Mouse (Mus musculus): ENCODE results near the gene Dennd2d. TPM values are rescaled to one million over a fixed set of nuclear protein-coding genes. Genes with fewer than 3 reads are reported as not detected.

Dennd2d gene
- polyA plus RNA-seq, 1 experiment from 2014 or later = 0.42 TPM

DNA sequence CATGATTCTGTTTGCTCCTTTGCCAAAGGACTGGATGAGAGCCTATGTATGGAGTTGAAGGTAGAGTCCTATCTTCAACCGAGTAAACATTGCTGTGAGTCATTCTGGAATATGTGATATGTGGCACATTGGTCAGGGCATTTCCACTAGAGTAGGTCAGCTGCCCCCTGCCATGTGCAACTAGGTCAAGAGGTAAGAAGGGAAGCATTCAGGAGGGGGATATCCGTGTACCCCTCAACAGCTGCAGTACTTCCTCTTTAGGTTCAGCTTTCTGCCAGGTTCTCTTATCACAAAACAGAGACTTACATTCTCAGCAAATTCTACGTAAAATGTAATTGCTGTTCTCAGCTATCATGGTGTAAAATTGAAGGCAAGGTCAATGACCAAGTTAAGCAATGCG is 8.0 kb upstream of the Dennd2d start:
- no peak overlapping the region for H3K9ac ChIP-seq (replicated peaks; ENCODE audit: low read depth, low read length)
- no peak overlapping the region for H3K27ac ChIP-seq (ENCODE audit: low read depth, low read length)
- no peak for ATAC-seq (ENCODE audit: low read depth)
- H3K27me3 ChIP-seq (ENCODE audit: control insufficient read depth, insufficient read depth, low read length) = no peaks in the 10 kb centered on the region
- no peak overlapping the region for H3K4me2 ChIP-seq (ENCODE audit: low read depth, low read length)
- H3K36me3 ChIP-seq (ENCODE audit: control insufficient read depth, insufficient read depth, low read length) = no peaks in the 10 kb centered on the region
- 93% methylated on average over 4 of the region's 4 CpGs for WGBS
- no peaks in the 10 kb centered on the region for H3K4me1 ChIP-seq (ENCODE audit: control insufficient read depth, insufficient read depth, low read length)
- H3K4me3 ChIP-seq (ENCODE audit: low read depth, low read length) = no peak overlapping the region
- no peaks in the 10 kb centered on the region for H3K9me3 ChIP-seq (ENCODE audit: control insufficient read depth, low read length)

DNA sequence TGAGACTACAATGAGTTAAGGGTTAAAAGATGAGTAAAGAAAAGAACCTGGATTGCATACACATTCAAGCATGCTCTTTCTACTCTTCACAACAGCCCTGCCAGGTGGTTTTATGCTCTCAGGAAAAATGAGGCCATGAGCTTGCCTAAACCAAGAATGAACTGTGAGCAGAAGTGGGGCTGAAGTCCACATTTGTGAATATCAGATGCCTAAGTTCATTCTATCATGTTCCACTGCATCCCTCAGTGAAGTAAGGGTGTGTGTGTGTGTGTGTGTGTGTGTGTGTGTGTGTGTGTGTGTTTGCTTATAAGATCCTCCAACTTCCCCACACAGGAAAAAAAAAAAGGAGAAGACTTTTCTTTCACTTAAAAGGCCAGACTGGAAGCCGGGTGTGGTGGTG is 5.3 kb upstream of the Dennd2d start:
- no peak for ATAC-seq (ENCODE audit: low read depth)
- Histone ChIP-seq H3K4me3 (ENCODE audit: low read depth, low read length) (no peak overlapping the region), H3K9me3 (ENCODE audit: control insufficient read depth, low read length) (no peaks in the 10 kb centered on the region), H3K4me1 (ENCODE audit: control insufficient read depth, insufficient read depth, low read length) (no peaks in the 10 kb centered on the region), H3K36me3 (ENCODE audit: control insufficient read depth, insufficient read depth, low read length) (no peaks in the 10 kb centered on the region), H3K27me3 (ENCODE audit: control insufficient read depth, insufficient read depth, low read length) (no peaks in the 10 kb centered on the region), H3K9ac (replicated peaks; ENCODE audit: low read depth, low read length) (no peak overlapping the region), H3K4me2 (ENCODE audit: low read depth, low read length) (no peak overlapping the region), H3K27ac (ENCODE audit: low read depth, low read length) (no peak overlapping the region)
- WGBS = 100% methylated on average over 1 of the region's 1 CpGs

DNA sequence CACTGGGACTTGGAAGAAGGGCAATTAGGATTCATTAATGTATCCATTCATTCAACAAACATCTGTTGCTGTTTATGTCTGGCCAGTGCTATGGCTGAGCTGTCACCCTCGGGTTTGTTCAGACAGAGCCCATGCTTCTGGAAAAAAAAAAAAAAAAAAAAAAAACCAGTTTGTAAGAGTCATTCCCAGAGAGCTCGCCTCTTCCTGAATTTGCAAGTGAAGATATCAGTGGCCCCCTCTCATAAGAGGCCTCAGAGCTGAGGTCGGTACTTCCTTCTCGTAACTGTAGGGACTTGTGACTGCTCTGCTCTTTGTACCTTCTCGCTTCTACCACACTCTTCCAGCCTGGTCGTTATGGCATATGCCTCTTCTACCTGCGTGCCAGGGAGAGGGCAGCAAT is 1.1 kb downstream of the Dennd2d start:
- no peak for ATAC-seq (ENCODE audit: low read depth)
- H3K27ac ChIP-seq (ENCODE audit: low read depth, low read length) = no peak overlapping the region
- 76% methylated on average over 7 of the region's 7 CpGs for WGBS
- H3K4me1 ChIP-seq (ENCODE audit: control insufficient read depth, insufficient read depth, low read length) = peaks cover 5% of the 10 kb centered on the region; the same call in 1 of the 2 replicates
- H3K9ac ChIP-seq (replicated peaks; ENCODE audit: low read depth, low read length) = no peak overlapping the region
- H3K9me3 ChIP-seq (ENCODE audit: control insufficient read depth, low read length) = no peaks in the 10 kb centered on the region
- H3K4me2 ChIP-seq (ENCODE audit: low read depth, low read length) = no peak overlapping the region
- H3K4me3 ChIP-seq (ENCODE audit: low read depth, low read length) = no peak overlapping the region
- H3K36me3 ChIP-seq (ENCODE audit: control insufficient read depth, insufficient read depth, low read length) = no peaks in the 10 kb centered on the region
- 0 out of 2 replicates have a peak, but pooled peaks cover 5% of the 10 kb centered on the region for H3K27me3 ChIP-seq (ENCODE audit: control insufficient read depth, insufficient read depth, low read length)

DNA sequence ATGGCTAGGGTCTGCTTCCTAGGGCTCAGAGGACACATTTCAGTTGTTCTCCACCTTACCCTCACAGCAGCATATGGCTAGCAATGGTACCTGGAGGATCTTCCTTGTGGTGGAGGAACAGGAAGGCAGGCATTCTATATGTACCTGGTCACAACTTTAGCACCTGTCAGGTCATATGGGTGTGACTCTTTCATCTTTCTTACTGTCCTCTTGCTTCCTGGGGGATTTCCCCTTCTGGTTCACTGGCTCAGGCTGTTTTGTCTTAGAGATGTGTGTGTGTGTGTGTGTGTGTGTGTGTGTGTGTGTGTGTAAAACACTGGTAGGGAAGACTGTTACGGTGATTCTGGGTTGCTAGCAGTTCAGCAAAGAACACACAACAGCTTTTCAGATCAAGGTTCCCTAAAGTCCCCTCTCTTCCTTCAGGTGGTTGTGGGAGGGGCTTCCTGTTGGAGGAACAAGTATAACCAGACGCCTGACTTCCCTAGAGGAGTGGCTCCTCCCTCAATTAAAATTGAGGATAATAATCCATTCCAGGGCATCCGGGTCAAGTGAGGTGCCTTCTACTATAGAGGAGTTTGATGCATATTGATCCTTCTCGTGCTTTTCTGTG is 1.7 kb downstream of the Dennd2d start:
- Histone ChIP-seq H3K4me2 (ENCODE audit: low read depth, low read length) (no peak overlapping the region), H3K4me1 (ENCODE audit: control insufficient read depth, insufficient read depth, low read length) (peaks cover 5% of the 10 kb centered on the region; the same call in 1 of the 2 replicates), H3K9me3 (ENCODE audit: control insufficient read depth, low read length) (no peaks in the 10 kb centered on the region), H3K27me3 (ENCODE audit: control insufficient read depth, insufficient read depth, low read length) (0 out of 2 replicates have a peak, but pooled peaks cover 5% of the 10 kb centered on the region), H3K27ac (ENCODE audit: low read depth, low read length) (no peak overlapping the region), H3K36me3 (ENCODE audit: control insufficient read depth, insufficient read depth, low read length) (no peaks in the 10 kb centered on the region), H3K4me3 (ENCODE audit: low read depth, low read length) (no peak overlapping the region), H3K9ac (replicated peaks; ENCODE audit: low read depth, low read length) (no peak overlapping the region)
- 82% methylated on average over 4 of the region's 4 CpGs for WGBS
- ATAC-seq (ENCODE audit: low read depth) = no peak

DNA sequence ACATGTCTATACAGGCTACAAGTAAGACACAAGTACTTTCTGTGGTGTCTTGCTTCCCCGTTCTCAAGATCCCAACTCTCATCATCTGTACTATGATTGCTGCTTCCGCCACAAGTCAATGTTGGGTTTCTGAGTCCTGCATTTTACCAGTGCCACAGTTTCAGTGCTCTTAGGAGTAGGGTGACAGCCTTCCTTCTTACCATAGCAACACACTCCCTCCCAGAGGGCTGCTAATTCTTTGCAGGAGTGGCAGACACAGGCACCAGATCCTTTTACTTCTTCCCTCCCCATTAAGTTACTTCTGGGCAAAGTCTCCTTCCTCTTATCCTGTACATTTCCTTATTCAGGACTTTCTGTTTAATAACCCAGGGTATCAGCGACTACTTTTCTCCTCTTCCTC is 2.7 kb downstream of the Dennd2d start:
- H3K36me3 ChIP-seq (ENCODE audit: control insufficient read depth, insufficient read depth, low read length) = no peaks in the 10 kb centered on the region
- ATAC-seq (ENCODE audit: low read depth) = no peak
- H3K9me3 ChIP-seq (ENCODE audit: control insufficient read depth, low read length) = no peaks in the 10 kb centered on the region
- no peak overlapping the region for H3K9ac ChIP-seq (replicated peaks; ENCODE audit: low read depth, low read length)
- H3K27me3 ChIP-seq (ENCODE audit: control insufficient read depth, insufficient read depth, low read length) = 0 out of 2 replicates have a peak, but pooled peaks cover 5% of the 10 kb centered on the region
- peaks cover 5% of the 10 kb centered on the region; the same call in 1 of the 2 replicates for H3K4me1 ChIP-seq (ENCODE audit: control insufficient read depth, insufficient read depth, low read length)
- WGBS = 97% methylated on average over 3 of the region's 3 CpGs
- H3K4me2 ChIP-seq (ENCODE audit: low read depth, low read length) = no peak overlapping the region
- no peak overlapping the region for H3K27ac ChIP-seq (ENCODE audit: low read depth, low read length)
- H3K4me3 ChIP-seq (ENCODE audit: low read depth, low read length) = no peak overlapping the region

DNA sequence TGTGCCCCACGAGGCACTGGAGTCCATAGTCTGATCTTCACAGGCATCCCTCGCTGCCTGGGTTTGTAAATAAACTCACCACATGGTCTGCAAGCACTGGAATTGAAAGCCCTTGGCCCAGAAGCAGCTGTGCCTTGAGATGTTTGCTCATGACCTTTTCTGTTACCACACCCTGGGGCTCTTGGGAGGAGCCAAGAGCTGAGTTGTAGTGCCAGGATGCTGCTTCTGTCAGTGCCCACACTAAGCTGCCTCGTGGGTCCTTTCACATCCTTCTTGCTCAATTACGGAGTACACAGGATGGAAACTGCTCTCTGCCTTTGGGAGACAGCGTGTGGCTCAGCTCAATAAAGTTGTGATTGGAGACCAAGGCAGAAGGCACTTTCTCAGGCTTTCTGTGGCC is 3.6 kb downstream of the Dennd2d start:
- Histone ChIP-seq H3K9ac (replicated peaks; ENCODE audit: low read depth, low read length) (no peak overlapping the region), H3K4me1 (ENCODE audit: control insufficient read depth, insufficient read depth, low read length) (peaks cover 5% of the 10 kb centered on the region; the same call in 1 of the 2 replicates), H3K36me3 (ENCODE audit: control insufficient read depth, insufficient read depth, low read length) (no peaks in the 10 kb centered on the region), H3K4me3 (ENCODE audit: low read depth, low read length) (no peak overlapping the region), H3K27me3 (ENCODE audit: control insufficient read depth, insufficient read depth, low read length) (0 out of 2 replicates have a peak, but pooled peaks cover 5% of the 10 kb centered on the region), H3K4me2 (ENCODE audit: low read depth, low read length) (no peak overlapping the region), H3K9me3 (ENCODE audit: control insufficient read depth, low read length) (no peaks in the 10 kb centered on the region), H3K27ac (ENCODE audit: low read depth, low read length) (no peak overlapping the region)
- no peak for ATAC-seq (ENCODE audit: low read depth)
- 70% methylated on average over 5 of the region's 5 CpGs for WGBS

DNA sequence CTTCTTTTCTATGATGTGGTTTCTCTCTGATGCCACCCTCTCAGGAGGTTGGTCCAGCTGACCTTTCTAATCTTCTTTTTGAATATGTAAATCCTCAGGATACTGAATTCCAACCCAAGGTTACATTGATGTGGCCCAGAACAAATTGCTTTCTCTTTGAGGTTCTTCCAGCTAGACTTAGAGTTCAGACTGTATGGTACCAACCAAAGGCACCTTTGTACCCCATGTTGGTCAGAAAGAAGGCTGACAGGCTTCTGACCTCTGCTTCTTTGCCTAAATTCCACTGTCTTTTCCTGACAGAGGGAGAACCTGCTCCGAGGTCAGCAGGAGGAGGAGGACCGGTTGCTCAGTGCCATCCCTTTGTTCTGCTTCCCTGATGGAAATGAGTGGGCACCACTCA is 5.3 kb downstream of the Dennd2d start:
- no peak overlapping the region for H3K27ac ChIP-seq (ENCODE audit: low read depth, low read length)
- no peak for ATAC-seq (ENCODE audit: low read depth)
- H3K4me3 ChIP-seq (ENCODE audit: low read depth, low read length) = no peak overlapping the region
- no peak overlapping the region for H3K4me2 ChIP-seq (ENCODE audit: low read depth, low read length)
- H3K9me3 ChIP-seq (ENCODE audit: control insufficient read depth, low read length) = no peaks in the 10 kb centered on the region
- H3K9ac ChIP-seq (replicated peaks; ENCODE audit: low read depth, low read length) = no peak overlapping the region
- 91% methylated on average over 2 of the region's 2 CpGs for WGBS
- 0 out of 2 replicates have a peak, but pooled peaks cover 2% of the 10 kb centered on the region for H3K27me3 ChIP-seq (ENCODE audit: control insufficient read depth, insufficient read depth, low read length)
- no peaks in the 10 kb centered on the region for H3K36me3 ChIP-seq (ENCODE audit: control insufficient read depth, insufficient read depth, low read length)
- peaks cover 2% of the 10 kb centered on the region; the same call in 1 of the 2 replicates for H3K4me1 ChIP-seq (ENCODE audit: control insufficient read depth, insufficient read depth, low read length)

DNA sequence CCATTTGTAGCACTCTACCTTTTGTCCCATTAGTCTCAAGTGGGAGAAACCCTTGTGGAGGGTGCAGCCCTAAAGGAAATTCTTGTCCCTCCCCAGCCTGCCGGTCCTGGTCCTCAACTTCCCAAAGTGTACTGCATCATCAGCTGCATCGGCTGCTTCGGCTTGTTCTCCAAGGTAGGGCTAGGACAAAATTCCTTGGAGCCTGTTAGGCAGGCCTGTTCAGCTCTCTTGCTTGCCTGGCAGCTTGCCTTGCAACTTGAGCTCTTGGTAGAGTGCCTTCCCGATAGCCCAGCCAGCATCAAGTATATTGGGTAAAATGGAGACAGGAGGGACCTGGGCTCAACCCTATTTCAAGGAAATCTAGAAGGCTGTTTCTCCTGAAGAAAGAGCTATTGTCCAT is 8.0 kb downstream of the Dennd2d start:
- no peaks in the 10 kb centered on the region for H3K4me1 ChIP-seq (ENCODE audit: control insufficient read depth, insufficient read depth, low read length)
- no peak overlapping the region for H3K4me3 ChIP-seq (ENCODE audit: low read depth, low read length)
- no peak for ATAC-seq (ENCODE audit: low read depth)
- no peaks in the 10 kb centered on the region for H3K9me3 ChIP-seq (ENCODE audit: control insufficient read depth, low read length)
- no peak overlapping the region for H3K27ac ChIP-seq (ENCODE audit: low read depth, low read length)
- WGBS = 96% methylated on average over 4 of the region's 4 CpGs
- H3K36me3 ChIP-seq (ENCODE audit: control insufficient read depth, insufficient read depth, low read length) = no peaks in the 10 kb centered on the region
- H3K27me3 ChIP-seq (ENCODE audit: control insufficient read depth, insufficient read depth, low read length) = no peaks in the 10 kb centered on the region
- no peak overlapping the region for H3K4me2 ChIP-seq (ENCODE audit: low read depth, low read length)
- no peak overlapping the region for H3K9ac ChIP-seq (replicated peaks; ENCODE audit: low read depth, low read length)

DNA sequence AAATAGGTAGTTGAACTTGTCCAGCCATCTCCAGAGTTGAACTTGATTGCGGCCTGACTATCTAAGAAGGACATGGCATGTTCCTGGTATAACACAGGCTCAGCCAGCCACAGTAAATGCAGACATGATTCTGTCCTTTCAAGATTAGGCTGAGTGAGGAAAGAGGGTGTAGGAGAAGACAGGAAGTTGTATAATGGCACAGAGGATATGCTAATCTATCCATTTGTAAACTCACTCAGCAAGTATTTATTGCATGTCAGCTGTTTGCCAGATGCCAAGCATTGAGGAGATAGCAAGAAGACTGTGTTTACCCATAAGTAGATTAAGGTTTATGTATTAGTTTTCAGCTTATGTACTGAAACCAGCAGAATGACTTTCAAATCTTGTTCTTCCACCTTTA is 10.5 kb downstream of the Dennd2d start:
- H3K4me2 ChIP-seq (ENCODE audit: low read depth, low read length) = no peak overlapping the region
- no peaks in the 10 kb centered on the region for H3K4me1 ChIP-seq (ENCODE audit: control insufficient read depth, insufficient read depth, low read length)
- 100% methylated on average over 1 of the region's 1 CpGs for WGBS
- no peaks in the 10 kb centered on the region for H3K27me3 ChIP-seq (ENCODE audit: control insufficient read depth, insufficient read depth, low read length)
- no peak for ATAC-seq (ENCODE audit: low read depth)
- no peak overlapping the region for H3K9ac ChIP-seq (replicated peaks; ENCODE audit: low read depth, low read length)
- H3K27ac ChIP-seq (ENCODE audit: low read depth, low read length) = no peak overlapping the region
- H3K9me3 ChIP-seq (ENCODE audit: control insufficient read depth, low read length) = no peaks in the 10 kb centered on the region
- no peaks in the 10 kb centered on the region for H3K36me3 ChIP-seq (ENCODE audit: control insufficient read depth, insufficient read depth, low read length)
- no peak overlapping the region for H3K4me3 ChIP-seq (ENCODE audit: low read depth, low read length)

All from neural tube, embryonic 14.5 days (tissue).